Mouse (Mus musculus) liver, embryonic 14.5 days (tissue): ENCODE results near the gene Fubp1.

Source experiments
- CTCF ChIP-seq: IDR thresholded peaks from 2 replicates; pipeline ENCODE4 v1.5.1; 2016; ENCODE audit warnings: antibody characterized with exemption, low read depth, control low read depth
- EP300 ChIP-seq: IDR thresholded peaks from 2 replicates; pipeline ENCODE4 v1.6.1; 2016; ENCODE audit warnings: antibody characterized with exemption, low read depth

- TF ChIP-seq CTCF (no peak), EP300 (no peak)
These were observed 55.3 kb downstream of the Fubp1 start for GRCm38 (mm10) chr3:152265351-152266035.
